Mouse (Mus musculus) limb, embryonic 14.5 days (tissue): ENCODE data around the gene Slc9a6. TPM values are rescaled to one million over a fixed set of nuclear protein-coding genes. Genes with fewer than 3 reads are reported as not detected.

ENCODE experiments used
- ATAC-seq: fragments of 200-750 bp; cut with Nextera tagmentation; 2 replicates; pipeline ENCODE4 v1.8.0; 2017; ENCODE audit warnings: low read depth, moderate number of reproducible peaks, moderate TSS enrichment; ENCODE audit not compliant: low FRiP score
- DNase-seq: peaks from one replicate; pipeline ENCODE4 v3.0.0-alpha.2; 2015; ENCODE audit warnings: low spot score
- H3K27ac ChIP-seq: fragments of 300-500 bp; sonication (generic); replicated peaks from 2 replicates; pipeline ENCODE4 v1.5.1; 2014; ENCODE audit warnings: low read depth, mild to moderate bottlenecking, low read length, moderate library complexity, mixed read lengths
- H3K27me3 ChIP-seq: fragments of 300-500 bp; sonication (generic); 2 replicates; pipeline ENCODE4 v1.6.1; 2014; ENCODE audit warnings: low read length, mixed read lengths; ENCODE audit not compliant: control insufficient read depth, insufficient read depth
- H3K36me3 ChIP-seq: fragments of 300-500 bp; sonication (generic); 2 replicates; pipeline ENCODE4 v1.6.1; 2014; ENCODE audit warnings: mild to moderate bottlenecking, low read length, moderate library complexity, mixed read lengths; ENCODE audit not compliant: control insufficient read depth, insufficient read depth
- H3K4me1 ChIP-seq: fragments of 300-500 bp; sonication (generic); 2 replicates; pipeline ENCODE4 v1.6.1; 2014; ENCODE audit warnings: antibody characterized with exemption, low read length, mixed read lengths; ENCODE audit not compliant: control insufficient read depth, insufficient read depth
- H3K4me2 ChIP-seq: fragments of 300-500 bp; sonication (generic); replicated peaks from 2 replicates; pipeline ENCODE4 v1.6.1; 2014; ENCODE audit warnings: low read depth, mild to moderate bottlenecking, low read length, moderate library complexity; ENCODE audit not compliant: severe bottlenecking
- H3K4me3 ChIP-seq: fragments of 300-500 bp; sonication (generic); replicated peaks from 2 replicates; pipeline ENCODE4 v1.5.1; 2014; ENCODE audit warnings: low read length
- H3K9ac ChIP-seq: fragments of 300-500 bp; sonication (generic); 2 replicates; pipeline ENCODE4 v1.6.1; 2014; ENCODE audit warnings: mild to moderate bottlenecking, low read depth, low read length, moderate library complexity; ENCODE audit not compliant: severe bottlenecking
- H3K9me3 ChIP-seq: fragments of 300-500 bp; sonication (generic); 2 replicates; pipeline ENCODE4 v1.6.1; 2016; ENCODE audit warnings: low read length; ENCODE audit not compliant: control insufficient read depth
- POLR2A ChIP-seq: fragments of 200-500 bp; IDR thresholded peaks from 2 replicates; pipeline ENCODE4 v1.8.0; 2012; ENCODE audit warnings: inconsistent platforms, mild to moderate bottlenecking, moderate library complexity, borderline replicate concordance; ENCODE audit not compliant: insufficient read depth, insufficient read length; ENCODE audit errors: extremely low read depth
- WGBS: fragments of 180-500 bp; shearing (Covaris S2); extraction: QIAGEN DNeasy Blood & Tissue Kit; methylation state at CpG from one replicate; pipeline ENCODE4 v1.1.7; 2014; 5-methylcytosine and 5-hydroxymethylcytosine counted together
- polyA plus RNA-seq, 2 experiments: library from polyadenylated mRNA; depleted of rRNA in 1 of 2; stranded (reverse) in 1 of 2; unstranded in 1 of 2; fragments of >200 nt; fragmentation: Nextera tagmentation in 1 of 2; extraction: Ambion mirVana in 1 of 2; gene quantifications; 2 replicates each; pipeline versions ENCODE4 v1.2.1 to v1.2.3; 2012 to 2014

Slc9a6 gene
- polyA plus RNA-seq, 2 experiments: 11.8 to 16.1 TPM

- Histone ChIP-seq H3K9ac (no peak overlapping the region), H3K27me3 (no peaks in the 10 kb centered on the region), H3K4me1 (no peaks in the 10 kb centered on the region), H3K27ac (no peak overlapping the region), H3K4me3 (no peak overlapping the region), H3K36me3 (no peaks in the 10 kb centered on the region), H3K9me3 (no peaks in the 10 kb centered on the region), H3K4me2 (no peak overlapping the region)
- WGBS: 74% methylated on average over 8 of the region's 8 CpGs
- TF ChIP-seq POLR2A: no peak
- DNase-seq (no peak), ATAC-seq (no peak)
Measured at GRCm38 (mm10) chrX:56665226-56665973, 55.8 kb downstream of the Slc9a6 start.

DNA sequence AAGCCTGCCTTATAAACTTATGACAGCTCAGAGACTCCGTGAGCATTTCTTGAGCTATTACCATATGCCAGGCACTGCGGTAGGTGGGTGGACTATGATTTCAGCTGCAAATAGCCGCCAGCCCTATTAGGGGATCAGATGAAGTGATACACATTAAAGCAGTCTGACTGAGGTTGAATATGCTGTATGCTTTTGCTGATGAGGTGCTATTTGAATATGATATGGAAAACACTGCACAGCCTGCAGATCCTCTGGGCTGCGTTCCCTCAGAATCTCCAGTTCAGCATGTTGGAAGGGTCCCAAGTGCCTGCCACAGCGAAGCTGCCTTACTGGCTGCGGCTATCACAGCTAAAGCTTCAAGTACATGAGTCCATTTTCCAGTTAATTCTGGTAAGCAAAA is 57.7 kb downstream of the Slc9a6 start:
- DNase-seq: peak; percentile 24
- TF ChIP-seq POLR2A: no peak
- Histone ChIP-seq H3K4me3 (no peak overlapping the region), H3K4me2 (no peak overlapping the region), H3K27ac (no peak overlapping the region), H3K9me3 (no peaks in the 10 kb centered on the region), H3K27me3 (no peaks in the 10 kb centered on the region), H3K9ac (no peak overlapping the region), H3K36me3 (no peaks in the 10 kb centered on the region), H3K4me1 (no peaks in the 10 kb centered on the region)
- WGBS: 69% methylated on average over 6 of the region's 6 CpGs
- ATAC-seq: no peak

DNA sequence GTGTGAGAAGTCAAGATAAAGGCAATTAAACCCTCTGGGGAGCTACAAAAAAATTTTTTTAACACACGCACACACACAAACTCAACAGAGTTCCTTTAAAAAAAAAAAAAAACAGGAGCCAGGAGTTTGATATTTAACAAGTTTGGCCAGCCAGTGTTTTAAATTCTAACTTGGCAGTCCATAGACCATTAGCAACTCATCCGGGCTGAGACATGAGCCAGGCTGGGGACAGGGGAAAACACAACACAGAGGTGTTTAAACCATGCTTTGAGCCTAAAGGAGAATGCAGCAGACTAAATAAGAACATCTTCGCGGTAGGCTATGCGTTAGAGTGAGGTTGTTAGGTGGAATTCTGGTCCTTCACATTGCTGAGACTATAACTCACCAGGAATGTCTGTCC is 58.5 kb downstream of the Slc9a6 start:
- no peak overlapping the region for H3K27ac ChIP-seq
- WGBS: 64% methylated on average over 5 of the region's 5 CpGs
- TF ChIP-seq POLR2A: no peak
- H3K36me3 ChIP-seq: no peaks in the 10 kb centered on the region
- no peak overlapping the region for H3K4me2 ChIP-seq
- H3K27me3 ChIP-seq: no peaks in the 10 kb centered on the region
- H3K9ac ChIP-seq: no peak overlapping the region
- H3K4me1 ChIP-seq: no peaks in the 10 kb centered on the region
- no peak overlapping the region for H3K4me3 ChIP-seq
- no peaks in the 10 kb centered on the region for H3K9me3 ChIP-seq
- ATAC-seq (no peak), DNase-seq (no peak)

GRCm38 (mm10) chrX:56668501-56668900 is 58.9 kb downstream of the Slc9a6 start:
- Histone ChIP-seq H3K27ac (no peak overlapping the region), H3K4me3 (no peak overlapping the region), H3K9ac (no peak overlapping the region), H3K27me3 (no peaks in the 10 kb centered on the region), H3K9me3 (no peaks in the 10 kb centered on the region), H3K4me1 (no peaks in the 10 kb centered on the region), H3K36me3 (no peaks in the 10 kb centered on the region), H3K4me2 (no peak overlapping the region)
- no peak for DNase-seq
- no peak for ATAC-seq
- TF ChIP-seq POLR2A: no peak
- 90% methylated on average over 3 of the region's 3 CpGs for WGBS

DNA sequence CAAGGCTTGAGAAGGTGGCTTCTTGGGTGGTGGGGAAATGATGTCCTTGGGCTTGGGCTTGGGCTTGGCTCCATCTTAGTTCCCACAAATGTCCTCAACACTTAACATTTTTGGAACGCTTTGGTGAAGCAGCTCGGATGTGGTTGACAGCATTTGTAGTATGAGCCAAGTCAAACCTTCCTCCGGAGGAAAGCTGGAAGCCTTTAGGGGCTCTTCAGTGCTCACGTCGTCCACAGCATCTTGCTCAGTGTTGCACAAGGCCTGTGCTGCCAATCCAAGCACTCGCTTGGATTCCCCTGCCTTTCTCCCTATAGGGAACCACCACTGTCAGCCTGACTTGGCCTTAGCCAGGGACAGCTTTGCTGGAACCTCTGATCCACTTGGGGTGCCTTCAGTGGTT is 66.0 kb downstream of the Slc9a6 start:
- Histone ChIP-seq H3K4me1 (no peaks in the 10 kb centered on the region), H3K27me3 (no peaks in the 10 kb centered on the region), H3K4me2 (no peak overlapping the region), H3K9me3 (no peaks in the 10 kb centered on the region), H3K9ac (no peak overlapping the region), H3K27ac (no peak overlapping the region), H3K36me3 (no peaks in the 10 kb centered on the region), H3K4me3 (no peak overlapping the region)
- no peak for ATAC-seq
- no peak for DNase-seq
- WGBS: 78% methylated on average over 6 of the region's 6 CpGs
- no peak for TF ChIP-seq POLR2A
